Mouse (Mus musculus) myocyte (in vitro differentiated cells): ENCODE measurements at regions not wholly inside any gene's neighbourhood (a gene's known extent, or its start where the extent isn't known, plus 50 kb on each side); places are given as distances from the start of the nearest gene placed in this dataset.
A peak's percentile ranks its signal among the peaks of the same experiment; 100 is the strongest.

Source experiments
- H3K27me3 ChIP-seq: one replicate; pipeline ENCODE4 v1.6.1; 2011; ENCODE audit not compliant: control insufficient read depth, insufficient read depth, insufficient read length
- H3K36me3 ChIP-seq: one replicate; pipeline ENCODE4 v1.6.1; 2011; ENCODE audit not compliant: control insufficient read depth, insufficient read depth
- H3K4me2 ChIP-seq: one replicate; pipeline ENCODE4 v1.6.1; 2011; ENCODE audit warnings: low read depth, control low read depth
- H3K4me3 ChIP-seq: one replicate; pipeline ENCODE4 v1.5.1; 2011; ENCODE audit warnings: mild to moderate bottlenecking, control low read depth, moderate library complexity
- H3K79me2 ChIP-seq: one replicate; pipeline ENCODE4 v1.6.1; 2011; ENCODE audit not compliant: control insufficient read depth, insufficient read depth
- H3ac ChIP-seq: one replicate; pipeline ENCODE4 v1.6.1; 2011; ENCODE audit not compliant: control insufficient read depth, insufficient read length
- CEBPB ChIP-seq: IDR thresholded peaks from 2 replicates; pipeline ENCODE4 v1.6.1; 2011; ENCODE audit warnings: mild to moderate bottlenecking, moderate library complexity; ENCODE audit not compliant: poor library complexity, insufficient read depth, severe bottlenecking
- E2F4 ChIP-seq: IDR thresholded peaks from one replicate; pipeline ENCODE4 v1.6.1; 2011; ENCODE audit warnings: mild to moderate bottlenecking, control low read depth, moderate library complexity; ENCODE audit not compliant: insufficient read depth
- MAX ChIP-seq: IDR thresholded peaks from one replicate; pipeline ENCODE4 v1.6.1; 2011; ENCODE audit warnings: low read depth, mild to moderate bottlenecking, control low read depth
- MYOD1 ChIP-seq, 3 experiments: IDR thresholded peaks; one replicate each; pipeline ENCODE4 v1.6.1; 2011; ENCODE audit warnings: control low read depth in 2 of 3, low read depth in 2 of 3, mild to moderate bottlenecking in 2 of 3, moderate library complexity in 1 of 3; ENCODE audit not compliant: insufficient read length in 2 of 3, control insufficient read depth in 1 of 3
- MYOG ChIP-seq, 3 experiments: IDR thresholded peaks; one replicate each; pipeline ENCODE4 v1.6.1; 2011; ENCODE audit warnings: control low read depth in 2 of 3, low read depth in 2 of 3, mild to moderate bottlenecking in 2 of 3; ENCODE audit not compliant: insufficient read length in 2 of 3, control insufficient read depth in 1 of 3, insufficient read depth in 1 of 3
- POLR2A ChIP-seq: IDR thresholded peaks from one replicate; pipeline ENCODE4 v1.6.1; 2011; ENCODE audit warnings: low read depth, mild to moderate bottlenecking, control low read depth, moderate library complexity; ENCODE audit not compliant: insufficient read length
- POLR2AphosphoS2 ChIP-seq: IDR thresholded peaks from one replicate; pipeline ENCODE4 v1.6.1; 2011; ENCODE audit warnings: low read depth, control low read depth; ENCODE audit not compliant: insufficient read length
- REST ChIP-seq: IDR thresholded peaks from one replicate; pipeline ENCODE4 v1.6.1; 2011; ENCODE audit warnings: mild to moderate bottlenecking, control low read depth, moderate library complexity; ENCODE audit not compliant: insufficient read depth, insufficient read length
- SRF ChIP-seq: IDR thresholded peaks from one replicate; pipeline ENCODE4 v1.6.1; 2011; ENCODE audit warnings: low read depth; ENCODE audit not compliant: control insufficient read depth, insufficient read length
- TCF12 ChIP-seq: IDR thresholded peaks from one replicate; pipeline ENCODE4 v1.6.1; 2011; ENCODE audit warnings: mild to moderate bottlenecking, control low read depth; ENCODE audit not compliant: poor library complexity, insufficient read depth, severe bottlenecking
- TCF3 ChIP-seq: IDR thresholded peaks from one replicate; pipeline ENCODE4 v1.6.1; 2011; ENCODE audit warnings: low read depth, control low read depth; ENCODE audit not compliant: insufficient read length
- USF1 ChIP-seq: IDR thresholded peaks from one replicate; pipeline ENCODE4 v1.6.1; 2011; ENCODE audit warnings: low read depth, mild to moderate bottlenecking, control low read depth, moderate library complexity

DNA sequence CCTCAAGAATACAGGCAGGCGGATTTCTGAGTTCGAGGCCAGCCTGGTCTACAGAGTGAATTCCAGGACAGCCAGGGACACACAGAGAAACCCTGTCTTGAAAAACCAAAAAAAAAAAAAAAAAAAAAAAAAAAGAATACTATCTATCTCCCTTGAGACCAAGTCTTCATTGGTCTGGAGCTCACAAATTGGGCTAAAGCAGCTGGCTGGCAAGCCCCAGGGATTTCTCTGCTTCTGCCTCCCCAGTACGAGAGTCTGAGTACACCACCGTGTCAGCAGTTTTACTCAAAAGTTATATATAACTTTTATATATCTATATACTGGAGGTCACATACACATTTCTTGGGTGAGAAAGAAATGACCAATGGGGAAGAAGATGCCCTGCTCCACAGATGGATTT is 229.2 kb downstream of the Zfp36l1 start:
- Histone ChIP-seq H3K4me2 (no peak overlapping the region), H3K27me3 (no peaks in the 10 kb centered on the region), H3K36me3 (no peaks in the 10 kb centered on the region), H3K79me2 (no peaks in the 10 kb centered on the region), H3ac (no peak overlapping the region), H3K4me3 (no peak overlapping the region)
- TF ChIP-seq MYOG (IDR thresholded peaks at IDR 0.05; ENCODE audit: control insufficient read depth in 1 of 3, insufficient read depth in 1 of 3, insufficient read length in 2 of 3, low read depth in 2 of 3): no peak
- TF ChIP-seq USF1: no peak
- no peak for TF ChIP-seq E2F4
- no peak for TF ChIP-seq POLR2A
- no peak for TF ChIP-seq REST
- TF ChIP-seq POLR2AphosphoS2: no peak
- TF ChIP-seq MAX: no peak
- no peak for TF ChIP-seq SRF

DNA sequence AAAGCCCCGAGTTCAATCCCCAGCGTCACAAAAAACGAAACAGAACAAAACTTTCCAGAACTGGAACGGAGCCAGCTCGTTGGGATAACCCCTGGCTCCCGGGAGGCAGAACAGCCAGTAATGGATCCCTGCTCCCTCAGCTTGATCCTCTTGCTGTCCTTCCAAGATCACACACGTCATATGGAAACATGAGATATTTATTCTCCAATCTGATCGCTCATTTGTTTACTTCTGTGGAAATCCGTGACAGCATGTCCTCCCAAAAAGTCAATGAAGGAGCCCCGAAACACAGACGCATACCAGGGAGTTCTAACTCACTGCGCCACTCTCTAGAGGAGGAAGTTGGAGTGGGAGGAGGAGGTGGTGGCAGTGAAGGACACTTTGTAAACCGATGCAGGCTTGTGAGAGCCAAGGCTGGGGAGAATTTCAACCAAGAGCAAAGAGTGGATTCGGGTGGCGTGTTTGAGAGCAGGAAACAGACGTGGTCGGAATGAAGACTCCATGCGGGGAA is 232.0 kb downstream of the Zfp36l1 start:
- no peaks in the 10 kb centered on the region for H3K36me3 ChIP-seq
- no peak overlapping the region for H3ac ChIP-seq
- H3K27me3 ChIP-seq: no peaks in the 10 kb centered on the region
- H3K4me2 ChIP-seq: peak overlapping the region; percentile 52
- no peak overlapping the region for H3K4me3 ChIP-seq
- H3K79me2 ChIP-seq: no peaks in the 10 kb centered on the region
- no peak for TF ChIP-seq E2F4
- no peak for TF ChIP-seq MAX
- no peak for TF ChIP-seq MYOG (IDR thresholded peaks at IDR 0.05; ENCODE audit: control insufficient read depth in 1 of 3, insufficient read depth in 1 of 3, insufficient read length in 2 of 3, low read depth in 2 of 3)
- TF ChIP-seq POLR2A: no peak
- no peak for TF ChIP-seq REST
- no peak for TF ChIP-seq POLR2AphosphoS2
- no peak for TF ChIP-seq SRF
- TF ChIP-seq MYOD1 (IDR thresholded peaks at IDR 0.05; ENCODE audit: control insufficient read depth in 1 of 3, insufficient read length in 2 of 3, low read depth in 2 of 3): no peak

DNA sequence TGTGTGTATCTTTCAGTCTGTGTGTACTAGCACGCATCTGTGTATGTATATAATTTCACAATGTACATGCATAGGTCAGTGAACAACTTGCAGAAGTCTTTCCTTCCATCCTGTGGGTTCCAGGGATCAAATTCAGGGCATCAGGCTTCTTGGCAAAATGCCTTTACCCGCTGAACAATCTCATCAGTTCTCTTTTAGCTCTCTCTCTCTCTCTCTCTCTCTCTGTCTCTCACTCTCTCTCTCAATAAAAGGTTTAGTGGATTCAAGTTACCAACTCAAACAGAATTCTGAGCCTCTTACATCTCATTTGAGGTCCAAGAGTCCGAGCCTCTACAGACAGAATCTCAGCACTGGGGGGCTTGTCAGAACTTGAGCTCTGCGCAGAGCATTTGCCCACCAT is 232.5 kb downstream of the Zfp36l1 start:
- H3K36me3 ChIP-seq: no peaks in the 10 kb centered on the region
- TF ChIP-seq POLR2A (no peak), TCF3 (no peak), E2F4 (no peak), MYOD1 (IDR thresholded peaks at IDR 0.05; ENCODE audit: control insufficient read depth in 1 of 3, insufficient read length in 2 of 3, low read depth in 2 of 3) (no peak), TCF12 (no peak), USF1 (no peak), MYOG (IDR thresholded peaks at IDR 0.05; ENCODE audit: control insufficient read depth in 1 of 3, insufficient read depth in 1 of 3, insufficient read length in 2 of 3, low read depth in 2 of 3) (no peak), CEBPB (no peak), REST (no peak)
- H3K4me3 ChIP-seq: no peak overlapping the region
- H3ac ChIP-seq: no peak overlapping the region
- H3K27me3 ChIP-seq: no peaks in the 10 kb centered on the region
- peak overlapping the region; percentile 52 for H3K4me2 ChIP-seq
- no peaks in the 10 kb centered on the region for H3K79me2 ChIP-seq

DNA sequence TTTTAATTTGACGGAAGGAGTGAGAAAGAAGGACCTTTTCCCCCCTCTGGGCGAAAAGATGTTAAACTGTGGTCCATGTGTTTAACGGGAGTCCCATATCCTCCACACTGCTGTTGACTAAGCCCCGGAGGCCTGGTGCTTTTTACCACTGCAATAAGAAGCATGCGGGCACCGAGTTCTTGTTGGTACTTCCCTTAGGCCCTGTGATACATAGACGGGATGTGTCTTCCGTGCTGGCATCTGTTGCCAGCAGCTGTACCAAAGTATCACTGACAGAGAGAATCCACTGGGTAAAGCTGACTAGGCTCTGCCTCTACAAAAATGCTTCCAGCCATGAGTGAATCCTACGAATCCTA is 232.9 kb downstream of the Zfp36l1 start:
- Histone ChIP-seq H3K36me3 (no peaks in the 10 kb centered on the region), H3K4me2 (peak overlapping the region; percentile 52), H3ac (no peak overlapping the region), H3K27me3 (no peaks in the 10 kb centered on the region), H3K79me2 (no peaks in the 10 kb centered on the region), H3K4me3 (no peak overlapping the region)
- TF ChIP-seq MAX (no peak), USF1 (no peak), REST (no peak), CEBPB (no peak), MYOG (IDR thresholded peaks at IDR 0.05; ENCODE audit: control insufficient read depth in 1 of 3, insufficient read depth in 1 of 3, insufficient read length in 2 of 3, low read depth in 2 of 3) (peak in 1 of 3 experiments; percentile 20), TCF12 (no peak), E2F4 (no peak), SRF (no peak), MYOD1 (IDR thresholded peaks at IDR 0.05; ENCODE audit: control insufficient read depth in 1 of 3, insufficient read length in 2 of 3, low read depth in 2 of 3) (peak in 2 of 3 experiments; percentile 72 to 77), POLR2AphosphoS2 (no peak), POLR2A (no peak)

DNA sequence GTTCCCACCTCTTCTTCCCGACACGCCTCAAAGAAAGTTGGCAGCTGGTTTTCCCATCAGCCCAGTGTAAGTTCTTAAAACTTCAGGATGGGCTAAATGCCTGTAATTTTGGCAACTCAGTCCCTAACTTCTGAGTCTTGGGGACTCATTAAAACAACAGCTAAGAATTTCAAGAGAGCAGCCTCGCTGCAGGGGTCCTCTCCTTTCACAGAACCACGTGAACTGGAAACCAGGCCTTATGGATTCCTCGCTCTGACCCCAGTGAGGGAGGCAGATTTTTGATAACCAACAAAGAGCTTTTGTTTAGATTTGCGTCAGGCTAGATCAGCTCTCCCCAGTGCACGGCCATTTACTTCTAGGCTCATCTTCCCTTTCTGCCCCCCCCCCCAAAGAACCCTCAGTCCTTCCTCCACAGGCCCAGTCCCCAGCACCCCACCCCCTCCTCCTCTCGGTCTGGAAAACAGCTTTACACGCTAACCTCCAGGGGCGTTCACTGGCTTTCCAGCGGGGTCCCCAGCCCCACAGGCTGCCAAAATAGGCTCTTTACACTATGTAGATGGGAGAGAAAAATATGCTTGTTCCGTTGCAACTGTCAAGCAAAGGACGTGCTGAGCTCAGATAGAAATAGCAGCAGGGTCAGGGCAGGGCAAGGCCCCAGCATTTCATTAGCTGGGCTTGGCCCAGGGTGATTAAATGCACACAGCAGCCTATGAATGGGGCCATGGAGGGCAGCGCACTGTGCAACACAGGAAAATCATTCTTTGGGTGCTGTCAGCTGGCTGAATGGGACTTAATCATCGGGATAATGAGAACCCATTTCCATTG is 233.5 kb downstream of the Zfp36l1 start:
- Histone ChIP-seq H3K27me3 (no peaks in the 10 kb centered on the region), H3ac (no peak overlapping the region), H3K4me3 (no peak overlapping the region), H3K36me3 (no peaks in the 10 kb centered on the region), H3K4me2 (no peak overlapping the region), H3K79me2 (no peaks in the 10 kb centered on the region)
- TF ChIP-seq MYOG (IDR thresholded peaks at IDR 0.05; ENCODE audit: control insufficient read depth in 1 of 3, insufficient read depth in 1 of 3, insufficient read length in 2 of 3, low read depth in 2 of 3) (no peak), E2F4 (no peak), TCF3 (no peak), POLR2AphosphoS2 (no peak), MAX (no peak), SRF (no peak), CEBPB (no peak)
